In genomic region chr9:56100041-56100522, GRCm38 (mm10) we compare ENCODE assay signal across 20 mouse cellular contexts. TPM values are rescaled to one million over a fixed set of nuclear protein-coding genes. Genes with fewer than 3 reads are reported as not detected.
DNase-seq lines count a peak whose midpoint lies in the region; ATAC-seq and TF ChIP-seq lines count a peak whose summit lies in the region.
"Had no signal": no experiment of that assay in that cellular context is flagged by ENCODE, and none has a peak within 500 bp of the region (broad histone marks: within the 10 kb centered on the region; RNA-seq: fewer than 3 reads in every experiment).

No protein-coding gene starts in this region.

- ATAC-seq in liver, postnatal 0 days, result no peak
- ATAC-seq in liver, embryonic 11.5 days (replicated peaks; ENCODE audit: low FRiP score), result no peak
- ATAC-seq in granulocyte monocyte progenitor cell, adult 5-6 weeks (replicated peaks; ENCODE audit: poor library complexity, severe bottlenecking), result peak; percentile 54
- ATAC-seq: midbrain, embryonic 16.5 days had no signal

- no peak for TF ChIP-seq CTCF in liver, postnatal 0 days (IDR thresholded peaks at IDR 0.05; ENCODE audit: low read depth)

- no peaks in the 10 kb centered on the region for H3K9me3 ChIP-seq in liver, postnatal 0 days (ENCODE audit: low read length)
- H3K9me3 ChIP-seq in liver, embryonic 11.5 days (ENCODE audit: control insufficient read depth, low read length), result no peaks in the 10 kb centered on the region
- H3K9me3 ChIP-seq: forebrain, embryonic 10.5 days; limb, embryonic 13.5 days; neural tube, embryonic 13.5 days had no signal

- no peak overlapping the region for H3K4me3 ChIP-seq in liver, postnatal 0 days (ENCODE audit: low read depth, low read length)
- no peak overlapping the region for H3K4me3 ChIP-seq in liver, embryonic 11.5 days (ENCODE audit: low read depth, low read length)
- H3K4me3 ChIP-seq: forebrain, embryonic 10.5 days; layer of hippocampus, adult 2 months; limb, embryonic 13.5 days; neural tube, embryonic 13.5 days had no signal

- no peak for DNase-seq in liver, postnatal 0 days
- DNase-seq in liver, embryonic 11.5 days (ENCODE audit: low spot score), result no peak
- DNase-seq in CD4-positive, CD25-positive, alpha-beta regulatory T cell, adult 2 months (ENCODE audit: low read depth, low spot score), result peak; percentile 39
- peak; percentile 59 for DNase-seq in naive thymus-derived CD4-positive, alpha-beta T cell, adult 2 months (ENCODE audit: low read depth)
- DNase-seq in heart, postnatal 10 days, result no peak
- DNase-seq in kidney, adult 9 months, result no peak
- no peak for DNase-seq in right cerebral cortex, postnatal 4 days
- DNase-seq: adrenal gland, postnatal 36 days; gastrocnemius, postnatal 25 days; heart, postnatal 4 days; lung, adult 2 months; lung, postnatal 4 days had no signal

- 0 out of 2 replicates have a peak overlapping the region, but pooled peaks have one; percentile 11 for H3K4me2 ChIP-seq in liver, postnatal 0 days (ENCODE audit: low read depth, low read length)
- H3K4me2 ChIP-seq in liver, embryonic 11.5 days, result no peak overlapping the region
- H3K4me2 ChIP-seq: heart, embryonic 11.5 days; limb, embryonic 13.5 days; neural tube, embryonic 13.5 days had no signal

- no peaks in the 10 kb centered on the region for H3K27me3 ChIP-seq in liver, postnatal 0 days (ENCODE audit: insufficient read depth, low read length)
- no peaks in the 10 kb centered on the region for H3K27me3 ChIP-seq in liver, embryonic 11.5 days (replicated peaks; ENCODE audit: control insufficient read depth, insufficient read depth, low read length)
- H3K27me3 ChIP-seq: limb, embryonic 13.5 days; neural tube, embryonic 13.5 days had no signal

- intact Hi-C loops in heart, postnatal 10 days (cut with DNase I), result no loop called here

- TF ChIP-seq EP300 in liver, postnatal 0 days (IDR thresholded peaks at IDR 0.05; ENCODE audit: low read depth), result no peak

- no peak overlapping the region for H3K9ac ChIP-seq in liver, postnatal 0 days (replicated peaks)
- no peak overlapping the region for H3K9ac ChIP-seq in liver, embryonic 11.5 days (ENCODE audit: low read depth, low read length)
- H3K9ac ChIP-seq: limb, embryonic 13.5 days; neural tube, embryonic 13.5 days had no signal

- H3K4me1 ChIP-seq in liver, postnatal 0 days (ENCODE audit: insufficient read depth), result peaks cover 11% of the 10 kb centered on the region
- H3K4me1 ChIP-seq in liver, embryonic 11.5 days (replicated peaks; ENCODE audit: control insufficient read depth, insufficient read depth, low read length), result no peaks in the 10 kb centered on the region
- H3K4me1 ChIP-seq: forebrain, embryonic 10.5 days; limb, embryonic 13.5 days; neural tube, embryonic 13.5 days had no signal

- H3K36me3 ChIP-seq in liver, postnatal 0 days (replicated peaks; ENCODE audit: insufficient read depth, low read length), result no peaks in the 10 kb centered on the region
- no peaks in the 10 kb centered on the region for H3K36me3 ChIP-seq in liver, embryonic 11.5 days (ENCODE audit: control insufficient read depth, insufficient read depth, low read length)
- H3K36me3 ChIP-seq: forebrain, embryonic 10.5 days; limb, embryonic 13.5 days; neural tube, embryonic 13.5 days had no signal

- peak overlapping the region; percentile 44; the same call in 1 of the 2 replicates for H3K27ac ChIP-seq in liver, postnatal 0 days (ENCODE audit: low read depth)
- H3K27ac ChIP-seq in liver, embryonic 11.5 days (ENCODE audit: low read depth, low read length), result no peak overlapping the region
- H3K27ac ChIP-seq: forebrain, embryonic 10.5 days; kidney, postnatal 0 days; layer of hippocampus, adult 2 months; limb, embryonic 13.5 days; neural tube, embryonic 13.5 days had no signal

- 55% methylated on average over 7 of the region's 7 CpGs for WGBS in liver, postnatal 0 days (ENCODE audit: insufficient replicate concordance)
- 68% methylated on average over 7 of the region's 7 CpGs for WGBS in liver, embryonic 11.5 days

RNA-seq across cellular contexts. Expression of gene Pstpip1, which starts 10.3 kb away (rescaled TPM):
- 5.5 and 6.0 TPM in 2 replicates for polyA plus RNA-seq in liver, postnatal 0 days (2015; fragmentation: Nextera tagmentation; extraction: Ambion mirVana)
- 1.6 and 1.8 TPM in 2 replicates for polyA plus RNA-seq in liver, embryonic 11.5 days (2014; fragmentation: Nextera tagmentation; extraction: Ambion mirVana)
- 65.1 and 77.0 TPM in 2 replicates for total RNA-seq in granulocyte monocyte progenitor cell, adult 5-6 weeks (2014; fragmentation: Nextera tagmentation)
- 101 and 110 TPM in 2 replicates for total RNA-seq in granulocyte monocyte progenitor cell, adult 5-6 weeks (2017)
- total RNA-seq in heart, postnatal 10 days (2021), result 1 to 10 TPM in 1 of 2 experiments, under 1 TPM in 1; 0.99 to 1.6 TPM

RNA-seq across cellular contexts. Expression of gene Rcn2, which starts 58.4 kb away (rescaled TPM):
- polyA plus RNA-seq in liver, postnatal 0 days (2015; fragmentation: Nextera tagmentation; extraction: Ambion mirVana), result 30.1 and 30.5 TPM in 2 replicates
- polyA plus RNA-seq in liver, embryonic 11.5 days (2014; fragmentation: Nextera tagmentation; extraction: Ambion mirVana), result 104 and 108 TPM in 2 replicates
- total RNA-seq in granulocyte monocyte progenitor cell, adult 5-6 weeks (2014; fragmentation: Nextera tagmentation), result 39.2 and 40.8 TPM in 2 replicates
- total RNA-seq in granulocyte monocyte progenitor cell, adult 5-6 weeks (2017), result 41.6 and 61.7 TPM in 2 replicates
- total RNA-seq in heart, postnatal 10 days (2021), result 10 to 100 TPM; 33.4 to 37.1 TPM

Comparison
In these comparisons a context has a peak if more than half of its experiments do, and no peak if none do; other contexts are left out.
1. DNase-seq: peak in CD4-positive, CD25-positive, alpha-beta regulatory T cell, adult 2 months (single experiment) and naive thymus-derived CD4-positive, alpha-beta T cell, adult 2 months (single experiment); none in liver, postnatal 0 days (single experiment), liver, embryonic 11.5 days (single experiment), heart, postnatal 10 days (0 of 2), kidney, adult 9 months (single experiment) and right cerebral cortex, postnatal 4 days (single experiment).
2. RNA of gene Pstpip1, which starts 10.3 kb away (total RNA-seq): 65.1 to 110 TPM in granulocyte monocyte progenitor cell, adult 5-6 weeks; 0.99 to 1.6 TPM in heart, postnatal 10 days; every median in the first group is over 10 times any median in the second.